In the genomic region with DNA sequence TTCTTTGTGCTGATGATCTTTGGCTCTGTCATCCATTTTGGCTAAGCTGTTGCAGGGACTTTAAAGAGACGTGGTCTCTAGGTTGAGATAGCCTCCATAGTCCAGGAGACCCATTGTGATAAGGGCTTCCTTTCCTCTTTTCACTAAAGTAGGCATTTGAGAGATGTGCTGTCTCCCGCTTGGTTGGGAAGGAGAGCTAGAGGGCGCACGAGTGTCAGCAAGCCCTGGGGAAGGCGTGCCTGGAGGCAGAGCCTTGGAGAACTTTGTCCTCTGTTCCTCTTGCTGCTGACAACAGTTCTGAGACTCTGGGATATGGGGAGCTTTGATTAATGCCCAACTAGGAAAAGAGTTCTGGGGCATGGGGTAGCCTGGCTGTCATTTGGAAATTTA, we compare ENCODE assay signal across 8 mouse cellular contexts. TPM values are rescaled to one million over a fixed set of nuclear protein-coding genes. Genes with fewer than 3 reads are reported as not detected.
DNase-seq lines count a peak whose midpoint lies in the region; ATAC-seq and TF ChIP-seq lines count a peak whose summit lies in the region.

No protein-coding gene starts in this region.

- H3K4me2 ChIP-seq in kidney, embryonic 15.5 days: no peak overlapping the region
- H3K4me2 ChIP-seq in lung, embryonic 14.5 days: no peak overlapping the region

- H3K36me3 ChIP-seq in kidney, embryonic 15.5 days: peaks cover 73% of the 10 kb centered on the region
- peaks cover 85% of the 10 kb centered on the region for H3K36me3 ChIP-seq in lung, embryonic 14.5 days (ENCODE audit: insufficient read depth)

- no peak overlapping the region for H3K9ac ChIP-seq in kidney, embryonic 15.5 days
- H3K9ac ChIP-seq in lung, embryonic 14.5 days: no peak overlapping the region

- WGBS in kidney, embryonic 15.5 days: 83% methylated on average over 5 of the region's 5 CpGs
- 72% methylated on average over 5 of the region's 5 CpGs for WGBS in lung, embryonic 14.5 days

- H3K4me3 ChIP-seq in kidney, embryonic 15.5 days (replicated peaks): no peak overlapping the region
- H3K4me3 ChIP-seq in lung, embryonic 14.5 days (ENCODE audit: low read depth, low read length): no peak overlapping the region

- ATAC-seq in kidney, embryonic 15.5 days (replicated peaks; ENCODE audit: low FRiP score): no peak
- 0 out of 2 replicates have a peak, but pooled peaks have one; percentile 5 for ATAC-seq in lung, embryonic 14.5 days (ENCODE audit: insufficient read depth)

- peak; percentile 55 to 81 for DNase-seq in adrenal gland, adult (ENCODE audit: inconsistent age in 2 of 2, low spot score in 1 of 2)
- no peak for DNase-seq in adrenal gland, adult 8-10 months
- peak; percentile 79 for DNase-seq in kidney, adult 11 months
- DNase-seq in heart, postnatal 10 days: peak; percentile 71 to 74
- DNase-seq in lung, embryonic 14.5 days: peak; percentile 61
- DNase-seq in neural tube, embryonic 10.5 days (ENCODE audit: extremely low spot score, low spot score): no peak
- DNase-seq in thymus, postnatal 4 days: no peak

- no peaks in the 10 kb centered on the region for H3K27me3 ChIP-seq in kidney, embryonic 15.5 days
- H3K27me3 ChIP-seq in lung, embryonic 14.5 days (ENCODE audit: insufficient read depth, low read length): no peaks in the 10 kb centered on the region

- H3K4me1 ChIP-seq in kidney, embryonic 15.5 days: peaks cover 33% of the 10 kb centered on the region
- H3K4me1 ChIP-seq in lung, embryonic 14.5 days (ENCODE audit: insufficient read depth): peaks cover 14% of the 10 kb centered on the region

- no peaks in the 10 kb centered on the region for H3K9me3 ChIP-seq in kidney, embryonic 15.5 days (replicated peaks)
- no peaks in the 10 kb centered on the region for H3K9me3 ChIP-seq in lung, embryonic 14.5 days (ENCODE audit: low read depth, low read length)

- H3K27ac ChIP-seq in kidney, embryonic 15.5 days: no peak overlapping the region
- H3K27ac ChIP-seq in lung, embryonic 14.5 days (ENCODE audit: low read depth): no peak overlapping the region

- intact Hi-C loops in heart, postnatal 10 days (cut with DNase I): loop anchor here (2.0 to 5.0 kb wide), 2 partner anchors 109 to 166 kb away; no protein-coding TSS in a partner anchor

- peak; percentile 41 for TF ChIP-seq CTCF in lung, embryonic 14.5 days (IDR thresholded peaks at IDR 0.05; ENCODE audit: low read depth)

RNA-seq across cellular contexts. Expression of a gene that starts 20.3 kb away (rescaled TPM):
- 100 to 1,000 TPM; 135 to 153 (median 141) TPM for total RNA-seq in adrenal gland, adult 8-10 months (2022)
- polyA plus RNA-seq in kidney, embryonic 15.5 days (2015; fragmentation: Nextera tagmentation; extraction: Ambion mirVana): 162 and 175 TPM in 2 replicates
- total RNA-seq in heart, postnatal 10 days (2021): 100 to 1,000 TPM; 125 to 133 TPM
- polyA plus RNA-seq in lung, embryonic 14.5 days (2014; fragmentation: Nextera tagmentation; extraction: Ambion mirVana): 85.7 and 95.5 TPM in 2 replicates

RNA-seq across cellular contexts. Expression of a gene that starts 20.5 kb away (rescaled TPM):
- 100 to 1,000 TPM in 1 of 4 experiments, 10 to 100 TPM in 3; 59.0 to 122 (median 95.3) TPM for total RNA-seq in adrenal gland, adult 8-10 months (2022)
- polyA plus RNA-seq in kidney, embryonic 15.5 days (2015; fragmentation: Nextera tagmentation; extraction: Ambion mirVana): 27.2 and 30.9 TPM in 2 replicates
- total RNA-seq in heart, postnatal 10 days (2021): 100 to 1,000 TPM; 448 to 485 TPM
- 28.0 and 30.3 TPM in 2 replicates for polyA plus RNA-seq in lung, embryonic 14.5 days (2014; fragmentation: Nextera tagmentation; extraction: Ambion mirVana)

RNA-seq across cellular contexts. Expression of a gene that starts 37.9 kb away (rescaled TPM):
- total RNA-seq in adrenal gland, adult 8-10 months (2022): 1 to 10 TPM; 3.8 to 7.7 (median 6.8) TPM
- polyA plus RNA-seq in kidney, embryonic 15.5 days (2015; fragmentation: Nextera tagmentation; extraction: Ambion mirVana): 3.3 and 3.5 TPM in 2 replicates
- total RNA-seq in heart, postnatal 10 days (2021): 10 to 100 TPM in 1 of 2 experiments, 1 to 10 TPM in 1; 9.5 to 12.2 TPM
- polyA plus RNA-seq in lung, embryonic 14.5 days (2014; fragmentation: Nextera tagmentation; extraction: Ambion mirVana): 4.7 and 4.9 TPM in 2 replicates

RNA-seq across cellular contexts. Expression of a gene that starts 44.1 kb away (rescaled TPM):
- total RNA-seq in adrenal gland, adult 8-10 months (2022): 10 to 100 TPM; 18.0 to 24.2 (median 19.8) TPM
- polyA plus RNA-seq in kidney, embryonic 15.5 days (2015; fragmentation: Nextera tagmentation; extraction: Ambion mirVana): 36.9 and 37.7 TPM in 2 replicates
- total RNA-seq in heart, postnatal 10 days (2021): 10 to 100 TPM; 11.6 to 14.7 TPM
- polyA plus RNA-seq in lung, embryonic 14.5 days (2014; fragmentation: Nextera tagmentation; extraction: Ambion mirVana): 32.6 and 34.2 TPM in 2 replicates

Comparison
In these comparisons a context has a peak if more than half of its experiments do, and no peak if none do; other contexts are left out.
1. DNase-seq: peak in adrenal gland, adult (2 of 2), kidney, adult 11 months (single experiment), heart, postnatal 10 days (2 of 2) and lung, embryonic 14.5 days (single experiment); none in adrenal gland, adult 8-10 months (single experiment), neural tube, embryonic 10.5 days (single experiment) and thymus, postnatal 4 days (single experiment).